Mouse (Mus musculus) left cerebral cortex, postnatal 36 days (tissue): ENCODE data around the gene Tpd52l1. TPM values are rescaled to one million over a fixed set of nuclear protein-coding genes. Genes with fewer than 3 reads are reported as not detected.

Source experiments
- DNase-seq, 2 experiments: peaks; one replicate each; pipeline ENCODE4 v3.0.0; 2021 to 2022; ENCODE audit warnings: low spot score in 2 of 2, mixed read lengths in 1 of 2
- intact Hi-C: fragments of 180-260 bp; cut with DNase I; formaldehyde crosslinking; loops from one replicate; pipeline ENCODE4 v1.15.1; 2025
- total RNA-seq, 2 experiments: library from RNA; stranded (reverse); gene quantifications; 2 replicates each; pipeline ENCODE4 v1.2.3; 2021

Tpd52l1 gene
- total RNA-seq, 2 experiments from 2014 or later, result 20.8 to 23.3 TPM

DNA sequence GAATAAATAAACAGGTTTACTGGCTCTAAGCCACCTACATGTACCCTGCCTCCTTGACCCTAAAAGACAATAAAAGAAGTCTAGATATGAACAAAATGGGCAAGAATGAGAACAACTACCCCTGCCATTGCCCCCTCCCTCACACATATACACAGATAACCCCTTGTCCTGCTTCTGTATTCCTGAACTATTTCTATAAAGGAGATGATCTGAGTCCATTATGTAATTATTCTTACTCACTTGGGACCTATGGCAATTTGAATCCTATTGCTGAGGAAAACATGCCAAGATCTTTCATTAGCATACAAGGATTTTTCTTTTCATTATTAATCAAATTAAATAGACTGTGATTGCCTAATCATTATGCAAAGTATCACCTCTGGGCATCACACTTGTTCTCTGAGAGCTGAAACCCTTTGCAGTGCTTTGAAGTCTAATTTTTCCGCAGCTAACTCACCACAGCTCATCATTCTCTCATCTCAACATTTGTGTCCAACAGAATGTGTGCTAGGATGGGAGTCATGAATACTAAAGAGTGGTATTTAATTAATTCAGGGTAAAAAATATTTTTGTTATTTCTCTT, 92.8 kb downstream of the Tpd52l1 start:
- intact Hi-C loops, result no loop called here
- DNase-seq, result no peak

DNA sequence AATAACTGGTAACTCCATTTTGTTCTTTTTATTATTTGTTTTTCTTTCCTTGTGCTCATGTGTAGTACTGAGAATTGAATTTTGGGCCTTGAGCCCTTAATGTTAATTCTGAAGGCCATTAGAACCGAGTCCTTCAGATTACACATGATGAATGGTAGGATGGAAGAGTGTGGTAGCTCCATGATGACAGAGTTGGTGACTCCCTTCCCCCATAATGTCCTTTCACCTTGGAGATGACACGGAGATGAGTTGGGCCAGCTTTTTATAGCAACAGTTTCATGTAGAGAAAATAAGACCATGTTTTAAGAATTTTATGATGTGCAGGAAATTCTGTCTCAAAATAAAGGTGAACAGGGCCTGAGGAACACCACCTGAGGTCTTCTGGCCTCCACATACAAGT, 94.7 kb downstream of the Tpd52l1 start:
- DNase-seq, result no peak
- intact Hi-C loops, result no loop called here

DNA sequence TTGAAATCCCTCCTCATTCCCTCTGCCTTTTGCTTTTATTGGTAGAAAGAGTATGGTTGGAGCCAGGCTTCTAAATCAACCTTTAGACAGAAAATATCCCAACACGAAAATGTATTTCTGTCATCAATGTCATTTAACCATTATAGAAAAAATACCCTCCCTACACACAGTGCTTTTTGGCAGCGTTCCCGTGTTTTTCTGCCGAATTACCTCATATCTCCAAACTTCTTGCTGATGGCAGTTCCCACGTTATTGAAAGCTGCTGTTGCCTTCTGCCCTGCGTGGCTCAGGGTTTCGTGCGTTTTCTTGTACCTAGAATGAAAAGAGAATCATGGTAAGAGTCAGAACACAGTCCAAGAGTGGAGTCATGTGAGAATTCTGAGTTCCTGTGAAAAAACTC, 99.4 kb downstream of the Tpd52l1 start:
- DNase-seq, result no peak
- intact Hi-C loops, result no loop called here

DNA sequence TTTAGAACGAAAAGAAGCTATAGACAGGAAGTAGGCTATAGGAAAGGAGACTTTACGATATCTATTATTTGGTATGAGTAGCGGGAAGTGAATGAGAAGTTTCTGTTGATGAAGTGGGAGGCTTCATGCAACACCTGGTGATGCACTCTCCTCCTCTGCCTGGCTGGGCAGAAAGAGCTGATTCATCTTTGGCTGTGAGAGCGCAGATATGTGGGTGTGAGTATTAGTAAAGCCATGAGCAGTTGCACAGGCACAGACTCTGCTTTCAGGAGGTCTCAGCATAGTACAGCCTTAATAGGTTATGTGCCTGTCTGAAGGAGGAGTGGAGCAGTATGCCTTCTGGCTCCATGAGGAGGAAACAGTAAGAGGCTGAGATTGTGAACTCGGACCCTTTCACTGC, 109.3 kb downstream of the Tpd52l1 start:
- intact Hi-C loops, result no loop called here
- DNase-seq, result no peak

DNA sequence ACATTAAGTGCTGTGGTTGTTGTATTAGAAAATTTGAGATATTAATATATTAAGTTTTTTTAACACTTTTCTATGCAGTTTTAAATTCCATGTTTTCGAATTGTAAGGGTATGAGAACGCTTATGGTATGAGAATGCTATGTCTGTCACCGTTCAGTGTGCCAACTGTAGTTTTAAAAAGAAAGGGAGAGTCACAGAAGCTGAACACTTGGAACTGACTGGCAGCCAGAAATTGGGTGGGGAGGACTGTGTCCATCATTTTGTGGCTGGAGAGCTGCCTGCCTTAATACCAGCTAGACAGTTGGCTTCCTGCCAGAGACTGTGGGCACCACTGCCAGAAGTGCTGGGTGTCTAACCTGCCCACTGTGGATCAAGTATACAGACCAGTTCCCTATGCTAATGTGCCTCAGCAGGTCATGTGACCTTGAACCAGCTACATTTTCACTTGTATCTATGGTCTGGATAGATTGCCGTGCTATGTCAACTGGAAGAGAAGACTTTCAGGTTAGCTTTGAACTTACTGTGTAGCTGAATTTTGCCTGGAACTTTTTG, 114.5 kb downstream of the Tpd52l1 start:
- intact Hi-C loops, result no loop called here
- no peak for DNase-seq

DNA sequence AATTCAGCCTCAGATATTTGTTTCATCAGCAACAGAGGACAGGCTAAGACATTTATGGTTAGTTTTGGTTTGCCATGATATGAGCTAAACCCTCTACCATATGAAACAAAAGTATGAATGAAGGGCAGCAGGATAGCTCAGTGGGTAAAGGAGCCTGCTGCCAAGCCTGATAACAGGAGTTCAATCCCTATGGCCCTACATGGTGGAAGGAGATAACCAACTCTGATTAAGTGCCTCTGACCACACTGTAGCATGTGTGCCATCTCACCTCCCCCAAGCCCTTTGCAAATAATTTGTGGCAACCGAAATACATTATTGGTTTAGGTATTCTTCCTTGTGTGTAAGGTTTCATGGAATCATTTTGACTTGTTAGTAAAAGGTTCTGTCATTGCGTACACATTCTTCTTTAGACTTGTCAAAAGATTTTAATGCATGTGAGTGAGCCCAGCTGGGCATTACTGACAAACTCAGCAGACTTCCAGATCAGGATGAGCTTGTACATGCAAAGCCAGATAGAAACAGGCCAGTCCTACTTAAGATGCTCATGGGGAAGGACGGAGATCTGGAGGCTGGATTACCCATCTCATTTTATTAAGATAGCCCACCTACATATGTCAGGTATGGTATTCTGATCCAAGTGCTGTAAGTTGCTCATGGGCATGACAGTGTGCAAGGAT, 115.3 kb downstream of the Tpd52l1 start:
- intact Hi-C loops, result no loop called here
- no peak for DNase-seq

DNA sequence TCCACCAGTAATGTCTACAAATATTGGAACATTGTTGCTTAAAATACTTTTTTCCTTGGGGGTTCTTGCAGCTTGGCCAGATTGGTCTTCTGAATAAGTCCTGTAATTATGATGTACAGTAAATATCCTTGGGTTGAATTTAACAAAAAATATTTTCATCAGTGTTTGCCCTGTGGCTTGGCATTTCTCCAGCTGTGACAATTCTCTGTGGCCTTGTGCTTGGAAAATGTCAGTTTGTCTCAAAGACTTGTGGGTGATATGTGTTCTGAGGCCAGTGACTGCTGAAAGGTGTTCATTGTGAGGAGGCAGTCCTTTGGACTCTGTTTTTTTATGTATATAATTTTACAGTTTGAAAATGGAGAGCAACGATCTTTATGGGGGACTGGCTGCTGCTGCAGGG, 116.3 kb downstream of the Tpd52l1 start:
- intact Hi-C loops, result no loop called here
- no peak for DNase-seq

DNA sequence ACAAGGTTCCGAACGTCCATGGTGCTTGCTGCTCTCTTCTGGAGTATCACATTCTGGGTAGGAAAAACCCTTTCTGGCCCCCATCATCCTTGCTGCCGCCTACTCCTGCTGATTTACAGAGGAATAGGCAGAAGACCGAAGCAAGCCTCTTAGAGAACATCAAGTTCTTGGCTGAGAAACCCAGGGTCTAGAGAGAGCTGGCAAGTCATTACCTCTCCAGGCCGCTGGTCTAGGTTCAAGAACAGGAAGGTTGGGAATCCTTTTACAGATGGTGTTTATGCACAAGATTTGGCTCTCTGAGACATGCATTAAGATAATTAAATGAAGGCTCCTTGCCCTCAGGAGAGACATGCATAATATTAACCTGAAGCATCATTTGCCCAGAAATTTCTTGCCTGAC, 127.3 kb downstream of the Tpd52l1 start:
- intact Hi-C loops, result no loop called here
- DNase-seq, result no peak

DNA sequence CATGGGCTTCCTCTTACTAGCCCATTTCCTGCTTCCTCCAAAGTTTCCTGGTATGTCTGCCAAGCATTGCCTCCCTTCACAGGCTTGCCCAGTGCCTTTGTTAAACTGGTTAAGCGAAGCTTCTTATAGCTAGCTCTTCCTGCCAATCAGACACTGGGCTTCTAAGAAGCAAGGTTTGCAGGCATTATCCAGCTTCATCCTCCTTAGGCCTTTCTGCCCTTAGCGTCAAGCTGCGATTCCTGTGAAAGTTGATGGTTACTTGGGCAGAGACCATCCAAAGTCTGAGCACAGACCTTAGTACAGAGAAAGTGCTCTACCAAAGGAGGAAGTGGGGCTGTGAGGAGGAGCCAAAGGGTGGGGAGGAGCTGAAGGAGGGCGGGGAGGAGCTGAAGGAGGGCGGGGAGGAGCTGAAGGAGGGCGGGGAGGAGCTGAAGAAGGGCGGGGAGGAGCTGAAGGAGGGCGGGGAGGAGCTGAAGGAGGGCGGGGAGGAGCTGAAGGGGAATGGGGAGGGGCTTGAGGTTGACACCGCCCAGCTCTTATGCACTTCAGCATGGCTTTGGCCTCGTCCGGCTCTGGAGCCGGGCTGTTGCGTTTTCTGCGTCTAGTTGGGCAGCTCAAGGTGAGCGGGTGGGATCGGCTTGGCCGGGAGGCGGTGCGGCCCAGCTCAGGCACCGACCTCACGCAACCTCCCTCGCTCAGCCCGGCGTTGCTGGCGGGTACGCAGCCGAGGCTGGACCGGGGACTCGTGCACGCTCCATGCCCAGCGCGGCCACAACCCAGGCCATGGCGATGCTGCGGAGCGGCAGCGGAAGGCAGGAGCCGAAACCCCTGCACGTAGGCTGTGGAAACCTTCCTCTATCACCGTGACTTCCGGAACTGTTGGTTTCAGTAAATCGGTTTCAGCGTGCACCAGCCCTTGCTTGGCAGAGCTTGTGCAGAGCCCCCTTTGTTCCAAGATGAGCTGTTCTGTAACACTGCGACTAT, 132.6 kb downstream of the Tpd52l1 start, which contains the start of gene Hddc2:
Gene Hddc2, plus strand, starts transcription at position 519 of the 984 bp plus-strand sequence.
- intact Hi-C loops, result loop anchor here (5.0 kb wide), 1 partner anchor 134 kb away; the partner anchor contains the start of gene Tpd52l1
- DNase-seq, result peak; percentile 60 to 72

DNA sequence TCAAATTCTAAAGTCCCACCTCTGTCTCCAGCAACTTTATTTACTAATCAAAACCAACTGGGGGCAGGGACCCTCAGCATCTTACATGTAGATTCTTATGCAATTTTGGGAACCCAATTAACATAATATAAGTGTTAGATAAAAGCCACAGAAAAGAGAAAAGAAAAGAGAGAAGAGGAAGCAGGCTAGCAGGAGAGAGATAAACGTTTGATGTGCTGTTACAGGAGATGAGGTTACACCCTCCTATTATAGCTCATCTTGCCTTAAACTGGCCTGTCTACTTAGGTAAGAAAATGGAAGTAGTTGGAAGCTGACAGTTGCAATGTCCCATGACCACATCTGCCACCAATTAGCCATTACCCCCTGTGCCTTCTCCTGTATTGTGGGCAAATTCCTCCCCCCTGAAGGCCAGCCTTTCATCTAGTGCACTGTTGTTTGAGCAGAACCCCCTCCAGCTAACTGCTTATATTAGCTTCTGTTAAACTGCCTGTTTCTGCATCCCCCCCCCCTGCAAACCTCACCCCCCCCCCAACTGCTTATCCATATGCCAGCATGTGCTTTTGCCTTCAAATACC, 138.6 kb downstream of the Tpd52l1 start:
- DNase-seq, result no peak
- intact Hi-C loops, result no loop called here

DNA sequence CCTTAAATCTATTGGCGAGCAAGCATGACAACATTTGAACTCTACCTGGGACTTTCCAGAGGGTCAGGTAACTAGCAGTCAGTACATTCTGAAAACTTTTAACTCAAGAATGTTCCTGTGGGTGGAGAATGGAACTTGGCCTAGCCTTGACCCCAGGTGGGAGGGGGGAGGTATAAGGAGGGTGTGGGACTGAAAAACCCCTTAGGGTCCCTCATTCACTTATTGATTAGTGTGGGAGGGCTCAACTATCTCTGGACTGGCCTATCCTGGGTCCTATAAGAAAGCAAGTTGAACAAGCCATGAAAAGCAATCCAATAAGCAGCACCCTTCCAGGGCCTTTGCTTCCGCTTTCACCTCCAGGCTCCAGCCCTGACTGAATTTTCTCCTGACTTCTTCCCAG, 142.3 kb downstream of the Tpd52l1 start:
- no peak for DNase-seq
- intact Hi-C loops, result no loop called here

DNA sequence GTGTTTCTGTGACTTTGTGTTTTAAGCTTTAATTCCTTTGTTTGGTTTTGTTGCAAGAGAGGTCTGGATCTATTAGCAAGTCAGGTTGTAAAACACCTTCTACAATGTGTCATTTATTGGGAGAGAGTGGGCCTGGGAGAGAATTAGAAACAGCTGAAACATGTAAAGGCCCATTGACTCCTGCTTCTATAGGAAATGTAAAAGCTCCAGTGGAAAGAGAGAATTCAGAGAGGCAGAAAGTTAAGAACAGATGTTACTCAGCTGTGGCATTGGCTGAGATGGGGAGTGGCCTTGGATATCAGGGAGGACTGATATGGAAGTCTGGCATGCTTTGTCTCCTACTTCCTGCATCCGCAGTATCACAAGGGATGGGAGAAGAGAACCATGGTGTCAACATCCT, 145.5 kb downstream of the Tpd52l1 start:
- no peak for DNase-seq
- intact Hi-C loops, result no loop called here

DNA sequence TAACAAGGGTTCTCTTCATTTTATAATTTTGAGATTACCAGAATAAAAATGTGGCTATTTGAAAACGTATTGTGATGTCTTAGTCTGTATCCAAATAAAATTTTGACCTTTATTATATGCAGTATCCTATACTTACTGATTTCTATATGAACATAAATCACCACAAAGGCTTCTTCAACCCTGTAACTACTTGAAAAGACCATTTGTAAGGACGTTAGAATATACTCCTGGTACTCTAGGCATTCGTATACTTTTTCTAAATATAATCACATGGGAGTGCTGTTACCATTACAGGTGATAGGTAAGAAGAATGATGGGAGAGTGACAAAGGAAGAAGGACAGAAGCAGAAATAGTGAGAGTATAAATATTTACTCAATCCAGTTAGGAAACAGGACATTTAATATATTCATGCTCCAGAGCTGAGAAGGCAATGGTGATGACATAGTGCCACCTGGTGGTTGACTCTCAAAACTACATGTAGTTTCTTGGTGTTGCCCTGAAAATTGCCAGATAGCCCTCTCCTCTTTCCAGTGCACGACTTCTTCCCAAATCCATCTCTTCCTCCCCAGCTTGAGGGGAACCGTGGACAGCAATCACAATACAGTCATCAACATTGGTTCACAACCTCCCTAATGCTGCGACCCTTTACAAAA, 146.7 kb downstream of the Tpd52l1 start:
- DNase-seq, result peak; percentile 32 to 54
- intact Hi-C loops, result loop anchor here (1.0 to 5.0 kb wide), 3 partner anchors 457 to 682 kb away; partner anchors contain the start of gene Hey2

DNA sequence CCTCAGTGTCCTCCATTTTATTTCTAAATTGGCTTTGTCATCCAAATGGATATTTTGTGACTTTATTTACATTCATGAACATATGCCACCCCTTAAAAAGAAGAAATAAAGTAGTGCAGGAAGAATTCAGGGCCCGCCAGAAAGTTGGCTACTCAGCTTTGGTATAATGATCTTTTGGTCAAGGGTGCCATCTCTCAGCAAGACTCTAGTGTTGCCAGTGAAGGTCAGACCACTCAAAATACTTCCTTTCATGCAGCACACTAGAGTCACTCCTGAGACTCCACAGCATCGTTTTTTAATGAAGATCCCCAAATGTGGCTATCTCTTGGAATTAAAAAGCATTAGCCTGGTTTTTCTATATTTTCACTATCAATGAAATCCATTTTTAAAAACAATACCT, 147.5 kb downstream of the Tpd52l1 start:
- intact Hi-C loops, result loop anchor here (5.0 kb wide), 2 partner anchors 456 to 681 kb away; partner anchors contain the start of gene Hey2

DNA sequence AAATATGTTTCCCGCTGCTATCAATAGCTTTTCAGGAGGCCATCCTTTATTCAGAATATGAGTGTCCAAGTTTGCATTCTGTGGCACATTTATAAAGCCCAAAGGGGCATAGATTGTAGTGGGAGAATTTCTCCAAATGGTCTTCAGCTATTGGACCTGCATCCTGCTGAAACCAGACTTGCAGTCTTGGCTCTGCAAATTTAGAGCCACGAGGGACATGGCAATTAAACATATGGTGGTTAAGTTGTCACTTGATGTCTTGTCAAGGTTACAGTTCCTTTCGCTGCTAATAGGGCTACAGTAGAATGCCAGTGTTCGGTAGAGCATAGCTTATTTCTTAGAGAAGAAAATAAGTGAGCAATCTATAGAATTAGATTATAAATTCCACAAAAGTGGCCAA, 148.7 kb downstream of the Tpd52l1 start:
- intact Hi-C loops, result loop anchor here (5.0 kb wide), 2 partner anchors 455 to 680 kb away; partner anchors contain the start of gene Hey2
- no peak for DNase-seq

More for the DNA sequence above, 147.5 kb downstream of the Tpd52l1 start:
- no peak for DNase-seq

DNA sequence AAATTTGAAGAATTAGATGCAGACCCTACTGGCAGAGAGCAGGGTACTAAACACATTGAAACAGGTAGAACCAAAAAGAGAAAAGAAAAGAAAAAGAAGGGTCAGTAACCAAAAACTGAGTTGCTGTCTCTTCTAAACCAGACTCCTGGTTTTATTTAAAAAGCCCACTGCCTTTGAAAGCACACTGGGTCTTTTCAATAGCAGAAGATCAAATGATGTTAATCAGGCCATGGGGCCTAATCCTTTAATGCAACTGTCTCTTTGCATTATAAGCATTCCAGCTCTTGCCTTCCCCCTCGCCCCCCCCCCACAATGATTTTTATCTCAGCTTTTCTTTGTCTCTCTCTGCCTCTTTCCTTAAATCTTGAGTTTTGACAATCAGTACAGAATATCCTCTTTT, 149.3 kb downstream of the Tpd52l1 start:
- DNase-seq, result no peak
- intact Hi-C loops, result loop anchor here (5.0 kb wide), 2 partner anchors 454 to 679 kb away; partner anchors contain the start of gene Hey2

DNA sequence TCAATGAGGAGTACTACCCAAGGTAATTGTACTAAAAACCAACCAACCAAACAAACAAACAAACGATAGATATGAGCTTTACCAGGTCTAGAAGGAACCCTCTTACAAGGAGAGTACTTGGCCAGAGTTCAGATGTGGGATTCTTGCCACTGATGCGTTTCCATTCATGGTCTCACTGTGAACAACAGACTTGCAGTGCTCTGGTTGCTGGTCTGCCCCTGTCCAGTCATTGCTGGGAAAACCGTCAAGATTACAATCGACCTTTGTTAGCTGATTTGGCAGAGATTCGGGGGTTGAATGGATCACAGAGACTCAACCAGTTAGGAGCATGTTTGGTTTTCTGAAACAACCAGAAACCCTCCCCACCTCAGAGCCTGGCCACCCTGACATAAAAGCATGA, 150.1 kb downstream of the Tpd52l1 start:
- DNase-seq, result no peak
- intact Hi-C loops, result loop anchor here (5.0 kb wide), 2 partner anchors 453 to 678 kb away; partner anchors contain the start of gene Hey2

DNA sequence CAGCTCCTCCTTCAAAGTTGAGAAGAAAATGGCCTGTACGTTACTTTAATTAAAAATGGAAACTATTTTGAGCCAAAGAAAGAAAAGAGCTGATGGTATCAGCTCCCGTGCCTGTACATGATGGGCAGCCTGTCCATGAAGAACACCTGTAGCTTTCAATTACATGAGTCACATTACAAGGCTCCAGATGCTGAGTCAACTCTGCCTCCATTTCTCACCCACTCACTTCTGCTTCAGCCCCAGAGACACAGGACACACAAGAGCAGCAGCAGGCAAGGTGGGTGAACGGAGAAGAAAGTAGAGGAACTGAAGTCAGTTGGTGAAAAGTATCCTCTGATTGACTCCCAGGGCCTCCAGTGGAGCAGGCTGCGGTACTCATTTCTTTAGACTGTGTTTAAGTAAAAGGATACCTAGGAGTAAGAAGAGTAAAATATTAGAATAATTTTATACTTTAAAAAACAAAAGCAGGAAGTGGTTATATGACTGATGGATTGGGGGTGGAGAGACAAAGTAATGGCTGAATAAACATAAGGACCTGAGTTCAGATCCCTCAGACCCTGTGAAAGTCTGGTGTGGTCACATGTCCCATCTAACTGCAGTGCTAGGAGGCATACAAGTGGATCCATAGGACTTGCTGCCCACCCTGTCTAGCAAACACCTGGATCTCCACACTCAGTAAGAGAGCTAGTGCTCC, 156.9 kb downstream of the Tpd52l1 start:
- intact Hi-C loops, result no loop called here
- no peak for DNase-seq
